29 mouse cellular contexts compared by ENCODE assay signal in the genomic region with DNA sequence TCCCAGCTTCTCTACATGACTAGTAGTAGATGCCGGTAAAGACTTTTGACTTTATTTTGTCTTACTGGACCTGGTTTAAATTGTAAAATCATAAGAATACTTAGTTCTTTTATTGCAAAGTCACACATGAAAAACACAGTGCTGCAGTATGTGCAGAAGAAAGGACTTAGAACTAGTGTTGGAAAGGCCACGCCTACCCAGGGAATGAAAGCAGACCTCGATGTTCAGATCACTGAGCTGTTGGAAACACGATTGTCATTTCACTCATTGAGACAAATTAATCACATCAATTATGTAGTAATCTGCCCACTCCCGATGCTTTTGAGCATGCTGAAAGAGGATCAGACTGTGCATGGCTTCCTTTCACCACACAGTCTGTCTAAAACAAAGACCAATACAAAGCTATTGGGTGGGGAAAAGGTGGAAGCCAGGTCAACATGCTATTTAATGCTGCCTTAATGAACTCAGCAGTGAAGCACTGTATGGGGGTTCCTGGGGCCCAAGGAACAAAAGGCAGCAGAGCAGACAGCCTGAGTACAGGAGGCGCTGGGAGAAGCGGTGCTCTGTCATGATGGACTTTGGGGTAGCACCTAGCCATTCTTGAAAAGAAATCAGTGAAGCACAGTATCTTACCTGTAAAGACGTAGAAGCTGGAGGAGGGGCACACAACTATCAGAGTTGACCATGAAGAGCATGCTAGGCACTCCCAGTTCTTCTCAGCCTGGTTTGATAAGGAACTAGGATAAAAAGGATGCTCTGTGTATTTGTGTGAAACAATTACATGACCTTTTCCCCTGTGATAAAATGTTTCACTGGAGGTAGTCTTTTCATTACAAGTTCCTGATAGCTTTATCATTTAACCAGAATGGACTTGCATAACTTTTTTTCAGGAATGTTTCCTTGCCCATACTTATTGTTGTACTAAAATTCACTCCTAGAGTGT.
DNase-seq lines count a peak whose midpoint lies in the region; ATAC-seq and TF ChIP-seq lines count a peak whose summit lies in the region.
"Had no signal": no experiment of that assay in that cellular context is flagged by ENCODE, and none has a peak within 500 bp of the region (broad histone marks: within the 10 kb centered on the region; RNA-seq: fewer than 3 reads in every experiment).

No protein-coding gene starts in this region.

- H3K9ac ChIP-seq in heart, embryonic 13.5 days: no peak overlapping the region
- H3K9ac ChIP-seq in forebrain, embryonic 16.5 days (replicated peaks; ENCODE audit: low read depth, low read length): no peak overlapping the region
- H3K9ac ChIP-seq: embryonic facial prominence, embryonic 12.5 days; hindbrain, embryonic 14.5 days; limb, embryonic 15.5 days; liver, embryonic 13.5 days; midbrain, embryonic 13.5 days; neural tube, embryonic 15.5 days had no signal

- DNase-seq in heart, postnatal 14 days: no peak
- DNase-seq in brain, embryonic 14.5 days (ENCODE audit: low read depth): peak; percentile 51
- peak; percentile 31 for DNase-seq in retina, postnatal 1 day
- no peak for DNase-seq in urinary bladder, postnatal 10 days (ENCODE audit: low spot score)
- DNase-seq: adrenal gland, postnatal 14 days; B cell, adult 2 months; cerebellum, adult 8-10 months; cerebellum, postnatal 36 days; embryo, embryonic 11 days; kidney, adult 8-10 months; kidney, postnatal 10 days; liver, embryonic 13.5 days; lung, adult 18-20 months; right cerebral cortex, adult 18-20 months; right cerebral cortex, postnatal 4 days; thymus, adult 18-20 months; thymus, postnatal 25 days had no signal

- 69% methylated on average over 8 of the region's 8 CpGs for WGBS in heart, embryonic 13.5 days
- 21% methylated on average over 8 of the region's 8 CpGs for WGBS in forebrain, embryonic 16.5 days

- peak overlapping the region; percentile 48; the same call in 1 of the 2 replicates for H3K27ac ChIP-seq in heart, embryonic 13.5 days (replicated peaks)
- no peak overlapping the region for H3K27ac ChIP-seq in forebrain, embryonic 16.5 days (ENCODE audit: low read length)
- H3K27ac ChIP-seq: embryonic facial prominence, embryonic 12.5 days; hindbrain, embryonic 14.5 days; limb, embryonic 10.5 days; limb, embryonic 15.5 days; liver, embryonic 13.5 days; macrophage; midbrain, embryonic 13.5 days; neural tube, embryonic 15.5 days; stomach, postnatal 0 days had no signal

- no peak for ATAC-seq in heart, embryonic 13.5 days (ENCODE audit: extremely low read depth, insufficient number of reproducible peaks, low FRiP score, low TSS enrichment)
- peak; percentile 18; the same call in 1 of the 2 replicates for ATAC-seq in forebrain, embryonic 16.5 days
- ATAC-seq in activated CD4-positive, CD25-positive, alpha-beta regulatory T cell, adult 4 months: no peak
- ATAC-seq: lung, postnatal 0 days; midbrain, embryonic 13.5 days had no signal

- no peaks in the 10 kb centered on the region for H3K27me3 ChIP-seq in heart, embryonic 13.5 days (replicated peaks)
- H3K27me3 ChIP-seq in forebrain, embryonic 16.5 days (replicated peaks; ENCODE audit: control insufficient read depth, insufficient read depth, low read length): no peaks in the 10 kb centered on the region
- H3K27me3 ChIP-seq: embryonic facial prominence, embryonic 12.5 days; limb, embryonic 15.5 days; liver, embryonic 13.5 days; neural tube, embryonic 15.5 days had no signal

- H3K36me3 ChIP-seq in heart, embryonic 13.5 days: no peaks in the 10 kb centered on the region
- H3K36me3 ChIP-seq in forebrain, embryonic 16.5 days (ENCODE audit: control insufficient read depth, insufficient read depth): no peaks in the 10 kb centered on the region
- H3K36me3 ChIP-seq: embryonic facial prominence, embryonic 12.5 days; limb, embryonic 10.5 days; limb, embryonic 15.5 days; liver, embryonic 13.5 days; midbrain, embryonic 13.5 days; neural tube, embryonic 15.5 days had no signal

- no peak overlapping the region for H3K4me2 ChIP-seq in heart, embryonic 13.5 days
- H3K4me2 ChIP-seq in forebrain, embryonic 16.5 days (ENCODE audit: low read length): no peak overlapping the region
- H3K4me2 ChIP-seq: embryonic facial prominence, embryonic 12.5 days; hindbrain, embryonic 14.5 days; limb, embryonic 15.5 days; liver, embryonic 13.5 days; midbrain, embryonic 13.5 days; neural tube, embryonic 15.5 days had no signal

- no peak for TF ChIP-seq CTCF in brain, embryonic 14.5 days (IDR thresholded peaks at IDR 0.05; ENCODE audit: borderline replicate concordance, extremely low read depth, insufficient read depth, insufficient read length)

- peaks cover 67% of the 10 kb centered on the region for H3K4me1 ChIP-seq in heart, embryonic 13.5 days
- H3K4me1 ChIP-seq in forebrain, embryonic 16.5 days (replicated peaks; ENCODE audit: control insufficient read depth, insufficient read depth, low read length): 0 out of 2 replicates have a peak, but pooled peaks cover 3% of the 10 kb centered on the region
- H3K4me1 ChIP-seq: limb, embryonic 15.5 days; liver, embryonic 13.5 days had no signal

- no peaks in the 10 kb centered on the region for H3K9me3 ChIP-seq in heart, embryonic 13.5 days
- H3K9me3 ChIP-seq in forebrain, embryonic 16.5 days (ENCODE audit: control insufficient read depth, low read length): no peaks in the 10 kb centered on the region
- H3K9me3 ChIP-seq: embryonic facial prominence, embryonic 12.5 days; limb, embryonic 10.5 days; limb, embryonic 15.5 days; liver, embryonic 13.5 days; midbrain, embryonic 13.5 days; neural tube, embryonic 15.5 days had no signal

- no peak overlapping the region for H3K4me3 ChIP-seq in heart, embryonic 13.5 days
- no peak overlapping the region for H3K4me3 ChIP-seq in forebrain, embryonic 16.5 days (replicated peaks; ENCODE audit: low read length)
- H3K4me3 ChIP-seq: embryonic facial prominence, embryonic 12.5 days; limb, embryonic 10.5 days; limb, embryonic 15.5 days; liver, embryonic 13.5 days; midbrain, embryonic 13.5 days; neural tube, embryonic 15.5 days had no signal

- no peak for TF ChIP-seq POLR2A in brain, embryonic 14.5 days (IDR thresholded peaks at IDR 0.05; ENCODE audit: borderline replicate concordance, extremely low read depth, insufficient read depth, insufficient read length, poor library complexity, severe bottlenecking)

- intact Hi-C loops in heart, postnatal 14 days (cut with DNase I): no loop called here

Comparison
In these comparisons a context has a peak if more than half of its experiments do, and no peak if none do; other contexts are left out.
1. DNase-seq: peak in brain, embryonic 14.5 days (single experiment) and retina, postnatal 1 day (single experiment); none in heart, postnatal 14 days (0 of 2) and urinary bladder, postnatal 10 days (single experiment).